Mouse (Mus musculus): ENCODE results near the gene Usf2.
"Not testable (repeated sequence)": the region's sequence is repeated elsewhere in the genome, so short reads cannot be mapped to it uniquely, and the experiment has no call there.

DNA sequence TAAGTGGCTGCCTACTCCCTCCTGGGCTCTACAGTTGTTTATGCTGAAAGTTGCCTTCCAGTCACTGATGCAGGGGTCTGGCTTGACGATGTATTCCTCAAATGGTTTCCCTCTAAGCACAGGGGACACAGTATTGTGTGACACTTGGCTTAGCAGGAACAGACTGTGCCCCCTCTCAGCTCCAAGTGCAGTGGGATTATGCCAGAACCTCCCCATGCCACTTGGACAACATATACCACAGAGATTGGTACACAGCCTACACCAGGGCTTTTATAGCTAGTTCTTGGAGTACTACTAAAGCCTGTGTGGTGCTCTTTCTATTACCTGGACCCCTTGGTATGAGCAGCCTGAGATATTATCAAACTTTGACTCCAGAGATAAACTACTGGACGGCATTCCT is 11.9 kb downstream of the Usf2 start:
- not testable (repeated sequence) for TF ChIP-seq CTCF (IDR thresholded peaks at IDR 0.05; ENCODE audit: borderline replicate concordance, control insufficient read depth, extremely low read depth, insufficient read depth, low read length, poor library complexity); POLR2A (IDR thresholded peaks at IDR 0.05; ENCODE audit: control insufficient read depth, extremely low read depth, insufficient read depth, low read length, poor library complexity)

All from thymus, adult 2 months (tissue).